Mouse (Mus musculus) left cerebral cortex, adult 8-10 months (tissue): ENCODE measurements at regions not wholly inside any gene's neighbourhood (a gene's known extent, or its start where the extent isn't known, plus 50 kb on each side); places are given as distances from the start of the nearest gene placed in this dataset.
A peak's percentile ranks its signal among the peaks of the same experiment; 100 is the strongest.

Experiments
- DNase-seq, 2 experiments: peaks; one replicate each; pipeline ENCODE4 v3.0.0; 2022; ENCODE audit warnings: low spot score in 2 of 2

GRCm38 (mm10) chr12:69101965-69102364 is 57.0 kb downstream of the Rps29 start:
- no peak for DNase-seq

DNA sequence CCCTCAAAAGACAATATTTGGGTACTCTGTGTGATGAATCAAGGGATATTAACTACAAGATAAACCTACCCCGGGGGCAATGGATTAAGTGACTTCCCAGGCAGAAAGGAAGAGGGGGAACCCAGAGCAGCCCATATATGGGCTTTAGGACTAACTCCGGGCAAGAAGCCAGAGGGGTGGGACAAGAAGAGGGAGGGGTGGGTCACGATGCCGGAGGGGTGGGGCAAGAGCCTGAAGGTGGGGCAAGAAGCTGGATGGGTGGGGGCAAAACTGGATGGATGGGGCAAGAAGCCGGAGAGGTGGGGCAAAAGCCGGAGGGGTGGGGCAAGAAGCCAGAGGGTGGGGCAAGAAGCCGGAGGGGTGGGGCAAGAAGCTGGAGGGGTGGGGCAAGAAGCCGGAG is 64.1 kb downstream of the Rps29 start:
- DNase-seq = no peak

- DNase-seq = no peak
Observed at GRCm38 (mm10) chr12:69093073-69093797, 65.8 kb downstream of the Rps29 start.

DNA sequence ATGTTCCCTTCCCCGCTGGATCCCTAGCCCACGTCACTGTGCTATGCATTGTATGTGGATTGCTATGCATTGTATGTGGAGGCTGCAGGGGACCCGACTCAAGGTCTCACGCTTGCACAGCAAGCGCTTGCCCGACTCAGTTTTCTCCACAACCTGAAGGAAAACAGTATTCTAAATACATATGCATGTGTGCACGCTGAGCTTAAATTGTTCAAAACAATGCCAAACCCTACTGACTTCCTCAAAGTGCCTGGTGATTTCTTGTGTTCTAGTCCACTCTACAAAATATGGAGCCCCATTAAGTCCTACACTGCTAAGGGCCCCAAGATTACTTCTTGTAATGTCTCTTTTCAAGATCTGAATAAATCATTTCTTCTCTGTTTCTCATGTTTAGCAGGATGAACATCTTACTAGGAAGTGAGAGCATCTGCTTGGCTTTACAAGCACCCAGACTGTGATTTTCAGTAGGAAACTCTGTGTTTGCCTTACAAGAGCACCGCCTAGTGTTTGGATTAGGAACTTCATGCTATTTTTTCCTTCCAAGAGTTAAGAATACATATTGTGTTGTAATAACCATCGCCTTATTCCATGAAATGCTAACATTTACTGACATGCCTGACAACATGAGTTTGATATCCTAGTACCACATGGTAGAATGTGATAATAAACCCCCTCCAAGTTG is 70.9 kb downstream of the Rps29 start:
- DNase-seq = no peak

DNA sequence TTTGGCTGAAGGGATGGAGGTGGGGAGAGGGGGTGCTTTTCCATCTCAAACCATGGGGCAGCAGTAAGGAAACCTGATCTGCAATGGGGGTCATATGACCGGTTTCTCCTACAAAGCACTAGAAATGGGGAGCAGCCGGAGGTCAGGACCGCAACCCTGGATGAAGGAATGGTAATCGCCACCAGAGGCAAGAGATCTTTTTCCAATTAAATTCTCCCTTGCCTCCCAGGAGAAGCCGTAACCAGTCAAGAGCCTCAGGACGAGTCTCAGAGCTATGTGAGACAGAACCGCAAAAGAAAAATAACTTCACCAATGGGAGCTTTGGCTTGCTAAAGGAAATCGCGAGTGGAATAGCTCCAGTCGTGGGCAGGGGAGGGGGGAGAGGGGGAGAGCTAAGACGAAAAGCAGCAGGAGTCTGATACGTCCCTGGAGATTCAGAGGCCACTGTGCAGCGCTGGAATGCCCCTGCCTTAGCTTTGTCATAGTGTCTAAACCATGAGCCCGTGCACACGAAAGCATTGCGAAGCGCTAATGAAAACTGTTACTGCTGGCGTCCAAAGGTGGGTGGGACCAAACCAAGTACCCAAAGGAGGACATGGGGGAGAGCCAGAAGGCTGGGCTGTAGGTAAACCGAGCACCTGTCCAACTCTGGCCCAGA is 73.3 kb downstream of the Rps29 start:
- DNase-seq = no peak

DNA sequence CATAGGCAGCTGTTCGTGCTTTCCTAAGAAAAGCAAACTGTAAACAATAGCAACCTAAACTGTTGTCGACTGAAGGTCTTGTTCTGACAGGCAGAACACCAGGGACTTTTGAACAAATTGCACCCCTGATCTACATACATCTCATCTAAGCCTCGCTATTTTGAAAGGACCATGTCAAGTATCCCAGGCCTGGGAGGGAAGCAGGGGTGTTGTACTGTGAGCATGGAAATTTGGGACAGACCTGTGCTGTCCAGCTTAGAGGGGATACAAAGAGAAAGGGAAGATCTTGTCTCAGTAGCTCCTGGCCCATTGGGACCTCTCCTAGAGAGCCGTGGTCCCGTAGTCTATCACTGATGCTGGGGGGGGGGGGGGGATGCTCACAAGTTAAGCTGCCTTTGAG is 74.3 kb downstream of the Rps29 start:
- no peak for DNase-seq

- no peak for DNase-seq
Observed at GRCm38 (mm10) chr12:69082051-69082450, 76.9 kb downstream of the Rps29 start.

GRCm38 (mm10) chr12:69039553-69039952 is 119.4 kb downstream of the Rps29 start:
- no peak for DNase-seq

GRCm38 (mm10) chr12:69023594-69023993 is 135.4 kb downstream of the Rps29 start:
- no peak for DNase-seq

GRCm38 (mm10) chr12:69016705-69017306 is 142.2 kb downstream of the Rps29 start:
- DNase-seq = no peak

- DNase-seq = no peak
Observed at GRCm38 (mm10) chr12:69005141-69005540, 153.8 kb downstream of the Rps29 start.

- DNase-seq = no peak
Observed at GRCm38 (mm10) chr12:69002106-69002505, 156.9 kb downstream of the Rps29 start.

DNA sequence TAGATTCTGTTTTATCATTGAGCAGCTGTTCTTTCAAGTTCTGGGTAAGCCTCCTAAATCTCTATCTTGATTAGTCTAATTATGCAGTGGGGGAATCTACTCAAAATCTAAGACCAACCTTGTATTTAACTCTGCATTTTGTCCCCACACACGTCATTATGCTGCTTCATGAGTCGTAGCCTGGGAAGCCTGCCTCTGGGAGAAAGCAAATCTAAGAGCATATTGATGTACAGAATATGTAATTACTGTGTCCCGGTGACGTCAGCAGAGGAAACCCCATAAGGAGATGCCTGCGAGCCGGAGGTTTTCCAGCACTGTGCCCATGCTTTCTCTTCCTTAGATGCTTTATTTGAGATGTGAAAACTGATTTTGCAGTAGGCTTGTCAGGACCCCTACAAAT is 161.7 kb downstream of the Rps29 start:
- peak; percentile 6 to 15 for DNase-seq

DNA sequence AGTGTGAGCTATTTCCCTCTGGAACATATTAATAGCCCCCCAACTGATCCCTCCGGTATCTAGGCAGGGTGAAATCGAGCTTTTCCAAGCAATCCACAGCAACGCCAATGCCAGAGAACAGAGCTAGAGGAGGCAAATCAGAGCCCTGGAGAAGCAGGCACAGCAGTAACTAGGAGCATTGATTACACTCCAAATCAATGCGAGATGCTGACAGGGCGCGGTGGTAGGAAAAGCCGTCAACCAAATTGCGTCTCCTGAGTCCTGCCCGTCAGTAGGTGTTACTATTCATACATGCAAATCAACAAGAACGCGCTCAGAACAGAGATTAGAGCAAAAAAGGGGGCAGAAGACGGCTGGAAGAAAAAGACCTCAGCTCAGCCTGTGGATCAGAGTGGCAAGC is 162.2 kb downstream of the Rps29 start:
- DNase-seq = peak in 1 of 2 experiments; percentile 14

DNA sequence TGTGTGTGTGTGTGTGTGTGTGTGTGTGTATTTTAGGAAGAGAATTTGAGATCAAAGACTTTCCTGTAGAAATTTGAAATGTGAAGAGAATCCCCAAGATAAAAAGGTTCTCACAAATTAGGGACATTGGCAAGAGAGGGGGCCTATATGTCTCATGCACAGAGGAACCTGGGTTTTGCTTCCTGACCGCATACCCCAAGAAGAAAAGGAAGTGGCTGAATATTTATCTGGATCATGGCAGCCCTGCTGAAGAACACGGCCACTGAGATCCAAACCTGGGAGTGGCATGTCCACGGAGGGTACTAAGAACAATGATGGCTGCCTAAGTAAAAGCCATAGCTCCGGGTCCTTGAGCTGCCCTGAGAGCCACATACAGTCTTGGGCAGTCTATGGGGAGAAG is 178.3 kb downstream of the Rps29 start:
- no peak for DNase-seq

GRCm38 (mm10) chr12:68980173-68980572 is 178.8 kb downstream of the Rps29 start:
- no peak for DNase-seq

DNA sequence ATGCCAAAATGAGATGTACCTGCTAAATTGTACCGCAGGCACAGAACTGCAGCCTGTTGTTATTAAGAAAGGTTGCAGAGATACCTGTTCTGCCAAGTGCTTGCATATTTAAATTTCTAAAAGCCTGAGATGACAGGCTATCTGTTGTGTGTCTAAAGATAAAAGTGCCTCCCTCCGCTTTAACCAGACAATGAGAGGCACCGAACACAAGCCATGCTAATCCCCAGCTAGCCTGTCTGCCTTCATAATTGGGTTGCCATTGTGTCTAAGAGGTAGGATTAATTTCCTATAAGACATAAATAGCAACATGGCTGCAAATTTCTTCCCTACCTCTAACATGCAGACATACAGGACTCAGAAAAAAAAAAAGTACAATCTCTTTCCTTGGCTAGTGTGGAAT is 179.8 kb downstream of the Rps29 start:
- DNase-seq = no peak

DNA sequence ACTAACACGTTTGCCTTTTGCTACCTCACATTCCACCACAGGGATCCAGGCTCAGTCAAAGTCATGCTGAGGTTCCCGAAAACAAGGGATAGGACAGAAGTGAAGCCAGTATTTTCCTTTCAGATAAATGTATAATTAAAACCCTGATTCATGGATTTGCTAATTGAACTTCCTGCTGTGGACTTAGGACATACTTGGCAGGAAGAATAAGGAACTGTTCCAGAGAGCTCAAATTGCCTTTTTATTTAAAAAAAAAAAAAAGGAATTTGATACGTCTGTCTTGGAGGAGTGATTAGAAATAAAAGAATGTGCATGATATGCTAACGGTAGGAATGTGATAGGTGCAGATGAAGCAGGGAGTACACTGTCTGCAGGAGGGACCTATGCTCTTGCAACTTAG is 181.7 kb downstream of the Rps29 start:
- no peak for DNase-seq

- DNase-seq = no peak
Observed at GRCm38 (mm10) chr12:68947240-68947639, 211.7 kb downstream of the Rps29 start.

DNA sequence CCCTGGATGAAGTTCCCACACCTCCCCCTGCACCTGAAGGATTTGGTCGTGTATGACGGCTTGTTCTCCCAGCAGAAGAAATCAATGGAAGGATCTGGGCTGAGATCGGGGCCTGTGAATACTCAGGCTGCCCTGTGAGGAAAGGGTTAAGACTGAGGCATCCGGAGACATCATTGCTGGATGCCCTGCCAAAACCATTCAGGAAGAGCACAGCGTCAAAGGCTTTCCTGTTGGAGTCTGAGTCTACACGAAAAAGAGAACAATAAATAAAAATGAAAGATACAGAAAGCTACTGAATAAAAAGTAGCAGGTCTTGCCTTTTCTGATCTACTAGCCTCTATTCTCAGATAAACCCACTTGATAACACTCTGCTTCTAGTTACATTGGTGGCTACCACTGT is 248.4 kb downstream of the Rps29 start:
- DNase-seq = no peak

DNA sequence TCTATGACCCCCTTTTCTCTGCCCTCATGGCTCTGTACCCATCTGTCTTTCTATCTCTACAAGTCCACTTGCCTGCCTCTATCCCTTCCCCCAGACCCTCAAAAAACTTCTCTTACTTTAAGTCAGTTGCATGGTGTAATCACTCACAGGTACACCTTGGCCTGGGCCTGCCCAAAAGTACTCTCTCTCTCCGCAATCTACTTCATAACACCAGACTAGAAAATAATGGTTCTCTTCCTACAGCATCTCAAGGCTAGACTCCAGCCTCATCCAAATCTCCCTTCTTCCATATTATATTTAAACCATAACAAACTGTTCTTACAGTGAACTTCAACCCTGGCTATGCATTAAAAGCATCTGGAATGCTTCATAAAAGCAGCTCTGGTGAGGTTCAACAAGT is 254.2 kb downstream of the Rps29 start:
- DNase-seq = no peak

DNA sequence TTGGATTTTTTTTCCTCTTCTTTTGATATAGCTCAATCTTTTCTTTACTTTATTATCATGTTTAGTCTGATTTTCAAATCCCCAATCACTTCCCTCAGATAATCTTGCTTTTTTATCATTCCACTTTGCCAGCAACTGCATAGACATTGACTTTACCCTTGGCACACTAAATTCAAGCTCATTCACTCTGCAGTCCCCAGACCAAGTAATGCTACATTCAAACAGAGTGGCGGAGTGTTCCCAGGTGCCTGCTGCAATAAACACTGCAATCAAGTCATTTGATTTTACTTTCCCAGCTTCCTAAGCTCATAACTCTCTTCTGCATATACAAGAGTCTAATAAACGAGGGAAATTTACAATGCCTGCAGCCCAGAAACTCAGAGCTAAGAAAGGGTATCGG is 269.8 kb downstream of the Rps29 start:
- DNase-seq = no peak
